Mouse (Mus musculus): ENCODE results near the gene Morn5. TPM values are rescaled to one million over a fixed set of nuclear protein-coding genes. Genes with fewer than 3 reads are reported as not detected.

The Morn5 gene
- polyA plus RNA-seq, 1 experiment from 2014 or later = not detected

- no peak for DNase-seq (ENCODE audit: low spot score)
- H3K27me3 ChIP-seq (ENCODE audit: insufficient read depth, poor library complexity, severe bottlenecking) = peaks cover 100% of the 10 kb centered on the region
Measured at GRCm38 (mm10) chr2:36101866-36102558, 52.8 kb downstream of the Morn5 start.

DNA sequence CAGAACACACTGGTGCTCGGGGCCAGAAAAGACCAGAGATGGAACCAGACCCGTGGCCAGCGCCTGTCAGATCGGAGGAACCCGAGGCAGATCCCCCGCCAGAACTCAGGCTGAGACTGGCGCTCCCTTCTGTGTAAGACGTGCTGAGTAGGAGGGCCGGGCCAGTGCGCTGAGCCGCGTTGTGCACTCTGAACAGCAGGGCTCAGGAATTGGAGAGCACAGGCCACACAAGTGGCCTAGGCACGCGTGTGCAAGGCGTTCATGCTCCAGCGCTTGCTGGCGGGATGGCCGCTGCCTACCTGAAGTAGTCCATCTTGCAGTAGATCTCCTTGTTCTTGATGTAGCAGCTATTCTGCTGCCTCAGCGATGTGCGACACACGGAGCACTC lies 53.3 kb downstream of the Morn5 start:
- H3K9me3 ChIP-seq = no peaks in the 10 kb centered on the region
- peaks cover 39% of the 10 kb centered on the region for H3K4me1 ChIP-seq
- H3K36me3 ChIP-seq = no peaks in the 10 kb centered on the region
- H3K27me3 ChIP-seq (ENCODE audit: insufficient read depth, poor library complexity, severe bottlenecking) = peaks cover 100% of the 10 kb centered on the region
- DNase-seq (ENCODE audit: low spot score) = no peak
- 1% methylated on average over 21 of the region's 21 CpGs for WGBS
- H3K4me3 ChIP-seq = peak overlapping the region; percentile 63
- H3K27ac ChIP-seq = no peak overlapping the region

More at GRCm38 (mm10) chr2:36101866-36102558, 52.8 kb downstream of the Morn5 start:
- Histone ChIP-seq H3K27ac (no peak overlapping the region), H3K36me3 (no peaks in the 10 kb centered on the region), H3K4me3 (peak overlapping the region; percentile 63), H3K9me3 (no peaks in the 10 kb centered on the region), H3K4me1 (peaks cover 39% of the 10 kb centered on the region)
- WGBS = 4% methylated on average over 28 of the region's 28 CpGs

GRCm38 (mm10) chr2:36103069-36103554 lies 53.9 kb downstream of the Morn5 start:
- no peaks in the 10 kb centered on the region for H3K9me3 ChIP-seq
- 2% methylated on average over 21 of the region's 21 CpGs for WGBS
- H3K4me1 ChIP-seq = peaks cover 39% of the 10 kb centered on the region
- DNase-seq (ENCODE audit: low spot score) = no peak
- no peak overlapping the region for H3K27ac ChIP-seq
- peaks cover 100% of the 10 kb centered on the region for H3K27me3 ChIP-seq (ENCODE audit: insufficient read depth, poor library complexity, severe bottlenecking)
- H3K36me3 ChIP-seq = no peaks in the 10 kb centered on the region
- peak overlapping the region; percentile 63 for H3K4me3 ChIP-seq

GRCm38 (mm10) chr2:36103555-36104367 lies 54.5 kb downstream of the Morn5 start:
- Histone ChIP-seq H3K36me3 (no peaks in the 10 kb centered on the region), H3K27me3 (ENCODE audit: insufficient read depth, poor library complexity, severe bottlenecking) (peaks cover 100% of the 10 kb centered on the region), H3K9me3 (no peaks in the 10 kb centered on the region), H3K4me3 (peak overlapping the region; percentile 63), H3K4me1 (peaks cover 39% of the 10 kb centered on the region), H3K27ac (no peak overlapping the region)
- WGBS = under 1% methylated on average over 38 of the region's 38 CpGs
- DNase-seq (ENCODE audit: low spot score) = no peak

- Histone ChIP-seq H3K27me3 (ENCODE audit: insufficient read depth, poor library complexity, severe bottlenecking) (peaks cover 100% of the 10 kb centered on the region), H3K4me1 (peaks cover 39% of the 10 kb centered on the region), H3K36me3 (no peaks in the 10 kb centered on the region), H3K4me3 (peak overlapping the region; percentile 63), H3K9me3 (no peaks in the 10 kb centered on the region), H3K27ac (no peak overlapping the region)
- no peak for DNase-seq (ENCODE audit: low spot score)
- under 1% methylated on average over 32 of the region's 32 CpGs for WGBS
Measured at GRCm38 (mm10) chr2:36104436-36104955, 55.2 kb downstream of the Morn5 start.

DNA sequence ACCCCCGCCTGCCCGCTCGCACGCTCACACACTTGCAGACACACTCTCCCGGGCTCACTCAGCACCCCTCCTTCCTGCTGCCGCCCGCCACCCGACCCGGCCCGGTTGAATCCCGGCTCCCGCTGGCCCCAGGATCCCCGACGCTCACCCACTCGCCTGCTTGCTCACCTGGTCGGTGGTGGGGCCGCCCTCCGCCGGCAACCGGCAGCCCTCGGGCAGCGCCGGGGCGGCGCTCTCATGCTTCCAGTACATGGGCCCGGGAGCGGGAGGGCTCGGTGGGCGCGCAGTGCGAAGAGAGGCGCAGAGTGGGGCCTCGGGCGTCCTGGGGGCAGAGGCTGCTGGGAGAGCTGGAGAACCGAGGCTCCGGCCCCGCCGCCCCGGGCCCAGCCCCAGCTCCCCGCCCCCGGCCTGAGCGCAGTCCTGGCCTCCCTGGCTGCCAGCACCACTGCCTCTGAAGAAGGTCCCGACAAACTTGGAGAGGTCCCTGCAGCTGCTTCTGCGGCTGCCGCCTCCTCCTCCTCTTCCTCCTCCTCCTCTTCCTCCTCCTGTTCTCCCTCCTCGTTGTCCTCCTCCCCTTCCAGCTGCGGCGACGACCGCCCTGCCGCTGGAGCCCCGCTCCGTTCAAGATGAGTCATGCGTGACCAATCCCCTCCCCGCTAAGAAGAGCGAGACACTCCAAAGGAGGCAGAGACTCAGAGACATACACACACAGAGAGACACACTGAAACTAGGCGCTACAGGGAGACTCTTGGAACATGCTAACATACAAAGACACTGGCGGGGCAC lies 55.9 kb downstream of the Morn5 start, which contains the start of gene Lhx6:
Gene Lhx6 (minus strand): TSS at position 453 of the 786 bp plus-strand sequence.
- DNase-seq (ENCODE audit: low spot score) = no peak
- Histone ChIP-seq H3K36me3 (no peaks in the 10 kb centered on the region), H3K4me3 (peak within 1 kb of the TSS; percentile 63), H3K9me3 (no peaks in the 10 kb centered on the region), H3K4me1 (peaks cover 39% of the 10 kb centered on the region), H3K27ac (0 out of 2 replicates have a peak within 1 kb of the TSS, but pooled peaks have one; percentile 42), H3K27me3 (ENCODE audit: insufficient read depth, poor library complexity, severe bottlenecking) (peaks cover 100% of the 10 kb centered on the region)
- WGBS = 1% methylated on average over 58 of the region's 58 CpGs

DNA sequence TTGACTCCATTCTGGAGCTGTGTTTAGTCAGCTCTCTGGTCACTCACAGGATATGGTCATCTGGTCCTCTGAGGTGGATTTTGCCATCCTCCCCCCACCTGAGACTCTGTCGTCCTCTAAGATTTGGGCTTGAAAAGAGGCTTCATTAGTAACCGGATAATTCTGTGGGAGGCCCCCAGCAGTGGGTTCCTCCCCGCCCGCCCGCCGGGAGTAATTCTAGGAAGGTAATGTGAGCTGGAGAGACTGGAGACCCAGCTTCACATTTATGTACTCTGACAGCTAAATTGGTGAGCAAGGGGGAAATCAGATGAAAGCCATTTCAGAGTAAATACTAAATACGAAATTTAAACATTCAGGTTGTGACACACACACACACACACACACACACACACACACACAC lies 59.4 kb downstream of the Morn5 start:
- no peak for DNase-seq (ENCODE audit: low spot score)
- Histone ChIP-seq H3K27me3 (ENCODE audit: insufficient read depth, poor library complexity, severe bottlenecking) (peaks cover 82% of the 10 kb centered on the region), H3K4me3 (no peak overlapping the region), H3K27ac (no peak overlapping the region), H3K36me3 (no peaks in the 10 kb centered on the region), H3K4me1 (peaks cover 19% of the 10 kb centered on the region), H3K9me3 (no peaks in the 10 kb centered on the region)
- 3% methylated on average over 7 of the region's 7 CpGs for WGBS

- Histone ChIP-seq H3K4me1 (no peaks in the 10 kb centered on the region), H3K27ac (no peak overlapping the region), H3K9me3 (no peaks in the 10 kb centered on the region), H3K36me3 (peaks cover 24% of the 10 kb centered on the region), H3K27me3 (ENCODE audit: insufficient read depth, poor library complexity, severe bottlenecking) (peaks cover 42% of the 10 kb centered on the region), H3K4me3 (no peak overlapping the region)
- no peak for DNase-seq (ENCODE audit: low spot score)
- 69% methylated on average over 3 of the region's 3 CpGs for WGBS
Measured at GRCm38 (mm10) chr2:36112632-36113031, 63.4 kb downstream of the Morn5 start.

- Histone ChIP-seq H3K9me3 (no peaks in the 10 kb centered on the region), H3K36me3 (peaks cover 78% of the 10 kb centered on the region), H3K4me3 (no peak overlapping the region), H3K27me3 (ENCODE audit: insufficient read depth, poor library complexity, severe bottlenecking) (no peaks in the 10 kb centered on the region), H3K27ac (no peak overlapping the region), H3K4me1 (0 out of 2 replicates have a peak, but pooled peaks cover 2% of the 10 kb centered on the region)
- 94% methylated on average over 9 of the region's 9 CpGs for WGBS
- no peak for DNase-seq (ENCODE audit: low spot score)
Measured at GRCm38 (mm10) chr2:36126795-36127429, 77.7 kb downstream of the Morn5 start.

DNA sequence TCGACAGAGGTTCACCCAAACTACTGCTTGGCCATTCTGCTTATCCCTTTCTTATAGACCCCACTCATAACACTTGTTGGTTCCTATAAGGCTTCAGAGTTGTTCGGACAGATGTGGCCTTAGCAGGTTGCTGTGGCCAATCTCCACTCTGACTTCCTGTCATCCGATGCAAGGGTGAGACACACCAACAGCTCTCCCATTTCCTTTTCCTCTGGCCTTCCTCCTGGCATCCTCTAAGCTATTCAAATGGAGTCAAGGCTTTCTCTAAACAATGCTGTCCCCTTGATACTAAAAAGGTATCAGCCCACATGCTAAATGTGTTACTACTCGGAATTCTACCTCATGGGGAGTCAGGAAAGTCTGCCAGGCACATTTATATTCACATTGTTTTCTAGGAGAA lies 78.7 kb downstream of the Morn5 start:
- Histone ChIP-seq H3K9me3 (no peaks in the 10 kb centered on the region), H3K27ac (no peak overlapping the region), H3K4me1 (0 out of 2 replicates have a peak, but pooled peaks cover 2% of the 10 kb centered on the region), H3K27me3 (ENCODE audit: insufficient read depth, poor library complexity, severe bottlenecking) (no peaks in the 10 kb centered on the region), H3K36me3 (peaks cover 78% of the 10 kb centered on the region), H3K4me3 (no peak overlapping the region)
- DNase-seq (ENCODE audit: low spot score) = no peak
- 61% methylated on average over 4 of the region's 4 CpGs for WGBS

DNA sequence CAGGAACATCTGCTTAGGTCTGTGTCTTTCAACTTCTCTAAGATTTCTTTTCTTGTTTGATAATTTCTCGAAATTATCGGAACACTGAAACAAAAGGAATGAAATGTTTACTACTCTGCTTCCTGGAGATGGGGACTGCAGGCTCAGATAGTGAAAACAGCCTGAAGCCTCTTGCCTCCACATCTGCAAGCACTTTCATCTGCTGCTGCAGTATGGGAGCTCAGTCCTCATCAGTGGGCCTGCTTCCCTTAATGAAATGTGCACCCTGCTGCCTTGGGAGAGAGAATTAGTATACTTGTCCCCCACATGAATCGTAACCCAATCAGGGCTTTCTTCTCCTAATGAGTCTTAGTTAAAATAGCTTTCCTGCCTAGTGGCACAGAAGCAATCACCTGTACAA lies 79.8 kb downstream of the Morn5 start:
- no peak overlapping the region for H3K4me3 ChIP-seq
- H3K36me3 ChIP-seq = peaks cover 81% of the 10 kb centered on the region
- 86% methylated on average over 3 of the region's 3 CpGs for WGBS
- H3K27me3 ChIP-seq (ENCODE audit: insufficient read depth, poor library complexity, severe bottlenecking) = no peaks in the 10 kb centered on the region
- H3K9me3 ChIP-seq = no peaks in the 10 kb centered on the region
- no peak overlapping the region for H3K27ac ChIP-seq
- H3K4me1 ChIP-seq = 0 out of 2 replicates have a peak, but pooled peaks cover 2% of the 10 kb centered on the region
- DNase-seq (ENCODE audit: low spot score) = no peak
